Mouse (Mus musculus): ENCODE results near the gene Rgs14.
A peak's percentile ranks its signal among the peaks of the same experiment; 100 is the strongest.

Gene Rgs14

GRCm38 (mm10) chr13:55403935-55404852, 34.7 kb downstream of the Rgs14 start:
- DNase-seq (ENCODE audit: extremely low spot score, low spot score) = no peak

GRCm38 (mm10) chr13:55404853-55405782, 35.6 kb downstream of the Rgs14 start:
- DNase-seq (ENCODE audit: extremely low spot score, low spot score) = peak; percentile 84

GRCm38 (mm10) chr13:55405783-55406390, 36.4 kb downstream of the Rgs14 start:
- no peak for DNase-seq (ENCODE audit: extremely low spot score, low spot score)

GRCm38 (mm10) chr13:55407341-55407740, 37.8 kb downstream of the Rgs14 start:
- no peak for DNase-seq (ENCODE audit: extremely low spot score, low spot score)

GRCm38 (mm10) chr13:55408546-55409120, 39.1 kb downstream of the Rgs14 start:
- DNase-seq (ENCODE audit: extremely low spot score, low spot score) = no peak

- no peak for DNase-seq (ENCODE audit: extremely low spot score, low spot score)
Observed at GRCm38 (mm10) chr13:55411826-55412225, 42.3 kb downstream of the Rgs14 start.

GRCm38 (mm10) chr13:55412643-55413307, 43.2 kb downstream of the Rgs14 start:
- no peak for DNase-seq (ENCODE audit: extremely low spot score, low spot score)

- DNase-seq (ENCODE audit: extremely low spot score, low spot score) = no peak
Observed at GRCm38 (mm10) chr13:55413333-55413732, 43.8 kb downstream of the Rgs14 start.

- peak; percentile 67 for DNase-seq (ENCODE audit: extremely low spot score, low spot score)
Observed at GRCm38 (mm10) chr13:55414743-55415380, 45.3 kb downstream of the Rgs14 start, which contains the start of gene Pfn3. Gene Pfn3 (minus strand): TSS chr13:55415232.

GRCm38 (mm10) chr13:55418004-55418403, 48.5 kb downstream of the Rgs14 start:
- DNase-seq (ENCODE audit: extremely low spot score, low spot score) = peak; percentile 86

GRCm38 (mm10) chr13:55419142-55419541, 49.6 kb downstream of the Rgs14 start:
- no peak for DNase-seq (ENCODE audit: extremely low spot score, low spot score)

GRCm38 (mm10) chr13:55420018-55420932, 50.7 kb downstream of the Rgs14 start:
- peak; percentile 22 for DNase-seq (ENCODE audit: extremely low spot score, low spot score)

- peak; percentile 57 for DNase-seq (ENCODE audit: extremely low spot score, low spot score)
Observed at GRCm38 (mm10) chr13:55420933-55421800, 51.6 kb downstream of the Rgs14 start.

- no peak for DNase-seq (ENCODE audit: extremely low spot score, low spot score)
Observed at GRCm38 (mm10) chr13:55426613-55427012, 57.1 kb downstream of the Rgs14 start, which contains the start of gene F12. Gene F12 (minus strand): TSS chr13:55426793.

- DNase-seq (ENCODE audit: extremely low spot score, low spot score) = no peak
Observed at GRCm38 (mm10) chr13:55429226-55429888, 59.8 kb downstream of the Rgs14 start.

GRCm38 (mm10) chr13:55430566-55430965, 61.0 kb downstream of the Rgs14 start:
- DNase-seq (ENCODE audit: extremely low spot score, low spot score) = no peak

Data from neural tube, embryonic 10.5 days (tissue).